Mouse (Mus musculus): ENCODE data around the gene Adh4. TPM values are rescaled to one million over a fixed set of nuclear protein-coding genes. Genes with fewer than 3 reads are reported as not detected.

The Adh4 gene
- polyA plus RNA-seq, 1 experiment, result not detected

- Histone ChIP-seq H3K9ac (ENCODE audit: low read depth, poor library complexity, severe bottlenecking) (no peak overlapping the region), H3K27me3 (ENCODE audit: control insufficient read depth, insufficient read depth, low read length, poor library complexity, severe bottlenecking) (no peaks in the 10 kb centered on the region), H3K36me3 (ENCODE audit: control insufficient read depth, insufficient read depth, low read length, poor library complexity, severe bottlenecking) (no peaks in the 10 kb centered on the region), H3K27ac (ENCODE audit: insufficient read depth, low read length) (no peak overlapping the region), H3K4me3 (ENCODE audit: low read depth, low read length) (no peak overlapping the region), H3K4me1 (ENCODE audit: control insufficient read depth, insufficient read depth, low read length) (no peaks in the 10 kb centered on the region), H3K9me3 (replicated peaks; ENCODE audit: control insufficient read depth, insufficient read depth, low read length, poor library complexity, severe bottlenecking) (no peaks in the 10 kb centered on the region)
- TF ChIP-seq EP300 (IDR thresholded peaks at IDR 0.05; ENCODE audit: insufficient read depth, low read depth, low read length), result no peak
- TF ChIP-seq POLR2A (IDR thresholded peaks at IDR 0.05; ENCODE audit: insufficient read depth, low read length), result no peak
- TF ChIP-seq CTCF (IDR thresholded peaks at IDR 0.05; ENCODE audit: low read depth, low read length), result no peak
These were observed 5.7 kb upstream of the Adh4 start for GRCm38 (mm10) chr3:138409585-138409984.

- TF ChIP-seq POLR2A (IDR thresholded peaks at IDR 0.05; ENCODE audit: insufficient read depth, low read length) (no peak), EP300 (IDR thresholded peaks at IDR 0.05; ENCODE audit: insufficient read depth, low read depth, low read length) (no peak), CTCF (IDR thresholded peaks at IDR 0.05; ENCODE audit: low read depth, low read length) (no peak)
- Histone ChIP-seq H3K27me3 (ENCODE audit: control insufficient read depth, insufficient read depth, low read length, poor library complexity, severe bottlenecking) (no peaks in the 10 kb centered on the region), H3K9me3 (replicated peaks; ENCODE audit: control insufficient read depth, insufficient read depth, low read length, poor library complexity, severe bottlenecking) (no peaks in the 10 kb centered on the region)
These were observed 5.1 kb upstream of the Adh4 start for GRCm38 (mm10) chr3:138410211-138410610.

GRCm38 (mm10) chr3:138419369-138419768 lies 4.1 kb downstream of the Adh4 start:
- TF ChIP-seq CTCF (IDR thresholded peaks at IDR 0.05; ENCODE audit: low read depth, low read length) (no peak), EP300 (IDR thresholded peaks at IDR 0.05; ENCODE audit: insufficient read depth, low read depth, low read length) (no peak), POLR2A (IDR thresholded peaks at IDR 0.05; ENCODE audit: insufficient read depth, low read length) (no peak)

More at GRCm38 (mm10) chr3:138410211-138410610, 5.1 kb upstream of the Adh4 start:
- no peak overlapping the region for H3K4me3 ChIP-seq (ENCODE audit: low read depth, low read length)
- no peak overlapping the region for H3K27ac ChIP-seq (ENCODE audit: insufficient read depth, low read length)
- H3K9ac ChIP-seq (ENCODE audit: low read depth, poor library complexity, severe bottlenecking), result no peak overlapping the region
- H3K4me1 ChIP-seq (ENCODE audit: control insufficient read depth, insufficient read depth, low read length), result no peaks in the 10 kb centered on the region
- H3K36me3 ChIP-seq (ENCODE audit: control insufficient read depth, insufficient read depth, low read length, poor library complexity, severe bottlenecking), result no peaks in the 10 kb centered on the region

DNA sequence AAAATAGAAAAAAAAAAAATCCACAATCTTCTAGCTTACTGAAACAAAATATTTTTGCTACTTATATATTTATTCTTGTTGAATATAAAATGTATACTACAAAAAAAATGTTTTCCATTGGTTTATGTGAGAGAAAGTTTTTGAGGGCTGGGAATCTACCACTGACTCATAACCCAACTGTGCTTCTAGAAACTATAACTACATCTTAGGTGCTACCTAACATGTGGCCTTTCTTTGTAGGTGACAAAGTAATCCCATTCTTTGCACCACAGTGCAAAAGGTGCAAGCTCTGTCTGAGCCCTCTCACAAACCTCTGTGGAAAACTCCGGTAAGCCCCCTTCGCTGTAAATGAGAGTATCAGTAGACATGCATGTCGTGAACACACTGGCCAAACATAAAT lies 5.1 kb downstream of the Adh4 start:
- Histone ChIP-seq H3K9ac (ENCODE audit: low read depth, poor library complexity, severe bottlenecking) (no peak overlapping the region), H3K9me3 (replicated peaks; ENCODE audit: control insufficient read depth, insufficient read depth, low read length, poor library complexity, severe bottlenecking) (no peaks in the 10 kb centered on the region), H3K4me1 (ENCODE audit: control insufficient read depth, insufficient read depth, low read length) (no peaks in the 10 kb centered on the region), H3K27me3 (ENCODE audit: control insufficient read depth, insufficient read depth, low read length, poor library complexity, severe bottlenecking) (no peaks in the 10 kb centered on the region), H3K36me3 (ENCODE audit: control insufficient read depth, insufficient read depth, low read length, poor library complexity, severe bottlenecking) (no peaks in the 10 kb centered on the region), H3K4me3 (ENCODE audit: low read depth, low read length) (no peak overlapping the region), H3K27ac (ENCODE audit: insufficient read depth, low read length) (no peak overlapping the region)
- TF ChIP-seq POLR2A (IDR thresholded peaks at IDR 0.05; ENCODE audit: insufficient read depth, low read length) (no peak), CTCF (IDR thresholded peaks at IDR 0.05; ENCODE audit: low read depth, low read length) (no peak), EP300 (IDR thresholded peaks at IDR 0.05; ENCODE audit: insufficient read depth, low read depth, low read length) (no peak)

More at GRCm38 (mm10) chr3:138419369-138419768, 4.1 kb downstream of the Adh4 start:
- H3K36me3 ChIP-seq (ENCODE audit: control insufficient read depth, insufficient read depth, low read length, poor library complexity, severe bottlenecking), result no peaks in the 10 kb centered on the region
- H3K27ac ChIP-seq (ENCODE audit: insufficient read depth, low read length), result no peak overlapping the region
- no peak overlapping the region for H3K9ac ChIP-seq (ENCODE audit: low read depth, poor library complexity, severe bottlenecking)
- no peaks in the 10 kb centered on the region for H3K27me3 ChIP-seq (ENCODE audit: control insufficient read depth, insufficient read depth, low read length, poor library complexity, severe bottlenecking)
- H3K4me3 ChIP-seq (ENCODE audit: low read depth, low read length), result no peak overlapping the region
- H3K4me1 ChIP-seq (ENCODE audit: control insufficient read depth, insufficient read depth, low read length), result no peaks in the 10 kb centered on the region
- H3K9me3 ChIP-seq (replicated peaks; ENCODE audit: control insufficient read depth, insufficient read depth, low read length, poor library complexity, severe bottlenecking), result no peaks in the 10 kb centered on the region

GRCm38 (mm10) chr3:138423664-138424063 lies 8.4 kb downstream of the Adh4 start:
- no peaks in the 10 kb centered on the region for H3K27me3 ChIP-seq (ENCODE audit: control insufficient read depth, insufficient read depth, low read length, poor library complexity, severe bottlenecking)
- no peaks in the 10 kb centered on the region for H3K4me1 ChIP-seq (ENCODE audit: control insufficient read depth, insufficient read depth, low read length)
- no peak overlapping the region for H3K9ac ChIP-seq (ENCODE audit: low read depth, poor library complexity, severe bottlenecking)
- no peak overlapping the region for H3K27ac ChIP-seq (ENCODE audit: insufficient read depth, low read length)
- no peak for TF ChIP-seq EP300 (IDR thresholded peaks at IDR 0.05; ENCODE audit: insufficient read depth, low read depth, low read length)
- no peak for TF ChIP-seq CTCF (IDR thresholded peaks at IDR 0.05; ENCODE audit: low read depth, low read length)
- TF ChIP-seq POLR2A (IDR thresholded peaks at IDR 0.05; ENCODE audit: insufficient read depth, low read length), result no peak
- no peaks in the 10 kb centered on the region for H3K36me3 ChIP-seq (ENCODE audit: control insufficient read depth, insufficient read depth, low read length, poor library complexity, severe bottlenecking)
- no peak overlapping the region for H3K4me3 ChIP-seq (ENCODE audit: low read depth, low read length)
- no peaks in the 10 kb centered on the region for H3K9me3 ChIP-seq (replicated peaks; ENCODE audit: control insufficient read depth, insufficient read depth, low read length, poor library complexity, severe bottlenecking)

DNA sequence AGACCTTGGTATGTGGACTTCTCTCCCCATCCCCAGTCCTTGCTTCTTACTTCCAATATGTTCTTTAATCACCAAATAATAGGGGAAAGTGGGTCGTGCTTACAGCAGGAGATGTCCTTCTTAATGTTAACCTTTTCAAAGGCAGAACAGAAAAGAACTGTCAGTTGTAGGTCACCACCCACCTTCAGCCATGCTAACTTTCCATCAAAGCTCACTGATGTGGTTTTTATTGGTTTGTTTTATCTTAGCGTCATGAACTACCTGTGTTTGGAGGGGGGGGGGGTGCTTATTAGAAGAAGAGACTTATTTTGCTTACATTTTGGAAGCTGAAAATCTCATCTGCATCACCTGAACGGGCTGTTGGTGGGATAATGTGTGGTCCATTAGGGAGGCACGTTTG lies 9.0 kb downstream of the Adh4 start:
- H3K27ac ChIP-seq (ENCODE audit: insufficient read depth, low read length), result no peak overlapping the region
- H3K9ac ChIP-seq (ENCODE audit: low read depth, poor library complexity, severe bottlenecking), result no peak overlapping the region

More for the DNA sequence above, 9.0 kb downstream of the Adh4 start:
- H3K4me1 ChIP-seq (ENCODE audit: control insufficient read depth, insufficient read depth, low read length), result no peaks in the 10 kb centered on the region
- no peaks in the 10 kb centered on the region for H3K27me3 ChIP-seq (ENCODE audit: control insufficient read depth, insufficient read depth, low read length, poor library complexity, severe bottlenecking)
- no peaks in the 10 kb centered on the region for H3K9me3 ChIP-seq (replicated peaks; ENCODE audit: control insufficient read depth, insufficient read depth, low read length, poor library complexity, severe bottlenecking)
- no peaks in the 10 kb centered on the region for H3K36me3 ChIP-seq (ENCODE audit: control insufficient read depth, insufficient read depth, low read length, poor library complexity, severe bottlenecking)
- no peak overlapping the region for H3K4me3 ChIP-seq (ENCODE audit: low read depth, low read length)
- no peak for TF ChIP-seq EP300 (IDR thresholded peaks at IDR 0.05; ENCODE audit: insufficient read depth, low read depth, low read length)
- TF ChIP-seq POLR2A (IDR thresholded peaks at IDR 0.05; ENCODE audit: insufficient read depth, low read length), result no peak
- TF ChIP-seq CTCF (IDR thresholded peaks at IDR 0.05; ENCODE audit: low read depth, low read length), result no peak
